Mouse (Mus musculus) heart, postnatal 0 days (tissue): ENCODE measurements around the gene Rai14.

Experiments used
- CTCF ChIP-seq: IDR thresholded peaks from 2 replicates; pipeline ENCODE4 v1.5.1; 2016; ENCODE audit warnings: antibody characterized with exemption, control low read depth, low read depth
- EP300 ChIP-seq: IDR thresholded peaks from 2 replicates; pipeline ENCODE4 v1.6.1; 2016; ENCODE audit warnings: antibody characterized with exemption, low read depth

- TF ChIP-seq EP300 (no peak), CTCF (no peak)
These were observed 8.0 kb downstream of the Rai14 start for GRCm38 (mm10) chr15:10706414-10706813.
